Mouse (Mus musculus) neutrophil, adult 5-6 weeks (primary cell): ENCODE data around the gene Foxo6. TPM values are rescaled to one million over a fixed set of nuclear protein-coding genes. Genes with fewer than 3 reads are reported as not detected.

Source experiments
- ATAC-seq: fragments of 151-379, 151-347 bp; 2 replicates; pipeline ENCODE4 v1.8.0; 2017; ENCODE audit warnings: mild to moderate bottlenecking, moderate TSS enrichment; ENCODE audit not compliant: insufficient number of reproducible peaks, poor library complexity, low FRiP score, severe bottlenecking; ENCODE audit errors: extremely low read depth
- total RNA-seq: library from RNA; stranded (forward); fragments of 200-1000 nt; gene quantifications from 2 replicates; pipeline ENCODE4 v1.2.3, GENCODE M21; 2017

Gene Foxo6
- total RNA-seq, 1 experiment from 2014 or later = not detected

DNA sequence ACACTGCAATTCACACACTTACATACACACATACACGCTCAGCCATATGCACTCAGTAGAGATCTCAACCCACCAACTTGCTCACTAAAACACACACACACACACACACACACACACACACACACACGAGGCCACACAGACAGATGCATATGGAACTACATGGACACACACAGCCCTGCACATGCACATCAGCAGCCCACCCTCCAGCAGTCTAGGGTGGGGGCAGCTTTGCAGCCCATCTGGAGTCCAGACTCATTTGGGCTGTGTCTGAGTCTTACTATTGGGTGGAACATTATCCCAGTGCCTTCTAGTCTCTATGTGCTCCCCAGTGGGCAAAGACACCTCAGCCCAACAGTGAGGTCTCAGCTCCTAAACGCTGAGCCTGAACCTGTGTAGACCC, 23.0 kb downstream of the Foxo6 start:
- ATAC-seq = no peak

- ATAC-seq = no peak
These were observed 24.4 kb downstream of the Foxo6 start for GRCm38 (mm10) chr4:120262726-120263125.

DNA sequence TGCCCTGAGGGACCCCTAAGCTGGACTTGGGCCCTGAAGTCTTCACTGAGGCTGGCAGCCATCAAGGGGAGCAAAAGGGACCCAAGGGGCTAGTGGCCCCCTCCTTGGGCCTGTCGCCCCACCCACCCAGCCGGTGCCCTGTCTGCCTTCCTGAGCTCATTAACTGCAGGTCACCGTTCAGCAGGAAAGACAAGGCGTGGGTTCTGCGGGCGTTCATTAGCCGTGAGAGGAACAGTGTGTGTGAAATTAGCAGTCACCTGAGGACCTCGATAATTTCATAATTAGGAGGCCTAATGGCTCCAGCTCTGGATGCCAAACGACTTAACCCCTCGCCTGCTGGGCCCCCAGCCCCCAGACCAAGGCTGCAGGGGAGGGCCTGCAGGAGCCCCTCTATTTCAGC, 24.9 kb downstream of the Foxo6 start:
- no peak for ATAC-seq

DNA sequence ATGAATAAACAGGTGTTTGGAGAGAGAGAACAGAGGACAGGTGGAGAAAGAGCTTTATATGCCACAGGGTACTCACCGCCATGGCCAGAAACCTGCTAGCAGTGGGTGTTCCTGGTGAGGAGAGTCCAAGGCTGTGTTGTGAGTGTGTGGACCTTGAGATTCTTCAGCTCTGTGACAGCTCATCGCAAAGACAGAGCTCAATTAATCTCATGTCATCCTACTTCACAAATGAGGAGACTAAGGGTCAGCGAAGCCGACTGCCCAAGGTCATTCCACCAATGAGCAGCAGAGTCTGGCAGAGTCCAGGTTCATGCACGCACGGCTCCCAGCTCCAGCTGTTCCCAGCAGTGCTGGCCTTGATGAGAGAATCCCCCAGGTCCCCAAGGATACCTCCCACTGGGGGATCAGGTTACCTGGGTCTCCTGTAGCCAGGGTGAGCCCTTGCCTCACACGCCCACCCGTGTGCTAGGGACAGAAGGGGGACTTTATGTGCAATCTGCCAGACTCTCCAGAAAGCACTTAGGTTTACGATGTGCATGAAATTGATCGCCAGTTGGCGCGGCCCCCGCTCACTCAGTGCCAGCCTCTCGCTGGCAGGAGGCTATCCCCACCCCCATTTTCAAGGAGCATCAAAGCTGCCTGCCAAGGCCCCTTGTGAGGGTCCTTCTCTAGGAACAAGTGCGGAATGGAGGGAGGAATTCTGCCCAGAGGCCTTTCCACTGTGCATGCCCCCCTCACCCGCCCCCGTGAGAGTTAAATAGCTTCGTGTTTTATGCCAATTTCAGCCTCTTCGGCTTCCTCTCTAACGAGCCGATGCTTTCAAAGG, 27.6 kb downstream of the Foxo6 start:
- no peak for ATAC-seq

- no peak for ATAC-seq
These were observed 38.3 kb downstream of the Foxo6 start for GRCm38 (mm10) chr4:120248800-120249261.

GRCm38 (mm10) chr4:120247412-120247811, 39.7 kb downstream of the Foxo6 start:
- no peak for ATAC-seq

DNA sequence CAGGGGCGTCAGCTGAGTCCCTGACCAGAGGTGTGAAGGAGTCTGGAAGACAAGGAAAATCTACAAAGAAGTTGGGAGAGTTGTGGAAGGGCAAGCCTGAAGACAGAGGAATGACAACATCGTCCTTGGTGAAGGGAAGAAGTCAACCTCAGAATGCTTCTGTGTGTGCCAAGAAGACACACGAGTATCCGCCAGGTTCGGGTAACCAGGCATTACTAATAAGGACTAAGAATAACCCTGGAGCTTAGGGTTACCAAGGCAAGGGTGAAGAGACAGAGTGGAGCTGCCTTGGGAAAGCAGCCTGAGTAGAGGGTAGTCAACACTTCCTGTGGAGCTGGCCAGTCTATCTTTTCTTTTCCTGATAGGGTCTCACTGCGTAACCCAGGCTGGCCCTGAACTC, 41.1 kb downstream of the Foxo6 start:
- no peak for ATAC-seq

- no peak for ATAC-seq
These were observed 44.3 kb downstream of the Foxo6 start for GRCm38 (mm10) chr4:120242783-120243262.

DNA sequence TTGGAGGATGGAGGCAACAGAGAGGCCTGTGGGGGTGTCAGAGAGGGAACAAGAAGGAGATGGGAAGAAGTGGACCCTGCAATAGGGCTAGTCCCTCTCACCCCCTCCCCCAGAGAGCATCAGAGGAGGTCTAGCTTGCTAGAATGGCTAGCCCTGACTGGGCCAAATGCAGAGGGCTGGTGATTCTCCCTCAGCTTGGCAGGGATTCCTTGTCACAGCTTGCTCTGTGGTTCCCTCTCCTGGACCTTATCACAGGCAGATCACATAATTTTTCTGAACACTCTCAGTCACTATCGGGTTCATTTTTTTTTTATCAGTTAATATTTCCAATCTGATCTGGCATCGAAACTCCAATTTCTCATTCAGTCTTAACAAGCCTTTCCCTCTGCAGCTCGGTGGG, 46.0 kb downstream of the Foxo6 start:
- ATAC-seq = no peak

DNA sequence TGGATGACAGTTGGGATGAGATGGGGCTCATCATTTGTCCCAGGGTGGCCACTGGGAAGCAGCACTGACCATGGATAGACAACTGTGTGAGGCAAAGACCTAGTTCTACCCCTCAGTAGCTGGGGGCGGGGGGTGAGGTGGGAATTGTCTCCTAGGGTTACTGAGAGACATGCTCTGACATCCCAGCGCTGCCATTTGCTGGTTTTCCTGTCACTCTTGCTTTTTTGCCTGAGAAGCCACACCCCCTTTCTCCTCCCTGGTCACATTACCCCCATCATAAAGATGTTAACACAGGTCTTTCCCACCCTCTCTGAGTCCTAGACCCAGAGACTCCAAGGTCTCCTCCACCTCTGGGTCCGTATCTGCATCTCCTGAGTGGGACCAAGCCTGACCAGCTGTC, 47.7 kb downstream of the Foxo6 start:
- ATAC-seq = no peak

GRCm38 (mm10) chr4:120233243-120233642, 53.9 kb downstream of the Foxo6 start:
- ATAC-seq = no peak

DNA sequence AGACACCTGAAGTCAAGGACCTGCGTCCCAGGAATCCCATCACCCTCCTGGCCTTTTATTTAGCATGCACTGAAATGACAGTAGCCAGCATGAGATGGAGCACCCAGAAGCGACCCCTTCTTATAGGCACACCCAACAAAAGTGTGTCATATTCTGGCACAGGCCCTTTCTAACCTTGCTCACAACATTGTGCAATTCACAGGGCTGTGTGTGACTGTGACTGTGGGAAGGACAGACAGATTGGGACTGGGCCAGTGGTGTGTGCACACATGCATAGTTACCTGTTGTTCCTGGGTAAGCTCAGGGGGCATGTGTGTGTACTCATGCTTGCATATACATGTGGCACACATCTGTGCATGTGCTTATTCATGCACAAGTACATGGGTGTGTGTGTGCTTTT, 54.6 kb downstream of the Foxo6 start:
- no peak for ATAC-seq

- ATAC-seq = no peak
These were observed 55.2 kb downstream of the Foxo6 start for GRCm38 (mm10) chr4:120231982-120232381.

DNA sequence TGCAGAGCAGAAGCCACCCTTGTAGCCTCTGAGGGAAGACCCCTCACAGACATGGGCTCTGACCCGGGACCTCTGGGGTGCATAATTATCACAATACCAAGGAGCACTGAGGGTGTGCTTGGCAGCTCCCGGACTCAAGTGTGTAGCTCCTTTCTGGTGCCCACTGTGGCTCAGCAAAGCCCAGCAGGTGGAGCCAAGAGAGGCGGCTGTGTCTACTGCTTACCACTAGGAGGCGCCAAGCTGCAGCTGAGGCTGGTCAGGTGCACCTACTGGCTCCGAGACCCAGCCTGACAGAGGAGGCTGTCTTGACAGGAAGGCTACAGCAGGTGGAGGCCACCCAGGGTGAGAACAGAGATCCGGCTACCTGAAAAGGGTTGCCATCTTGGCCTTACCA, 56.9 kb downstream of the Foxo6 start:
- no peak for ATAC-seq

- no peak for ATAC-seq
These were observed 57.5 kb downstream of the Foxo6 start for GRCm38 (mm10) chr4:120229505-120230255.

DNA sequence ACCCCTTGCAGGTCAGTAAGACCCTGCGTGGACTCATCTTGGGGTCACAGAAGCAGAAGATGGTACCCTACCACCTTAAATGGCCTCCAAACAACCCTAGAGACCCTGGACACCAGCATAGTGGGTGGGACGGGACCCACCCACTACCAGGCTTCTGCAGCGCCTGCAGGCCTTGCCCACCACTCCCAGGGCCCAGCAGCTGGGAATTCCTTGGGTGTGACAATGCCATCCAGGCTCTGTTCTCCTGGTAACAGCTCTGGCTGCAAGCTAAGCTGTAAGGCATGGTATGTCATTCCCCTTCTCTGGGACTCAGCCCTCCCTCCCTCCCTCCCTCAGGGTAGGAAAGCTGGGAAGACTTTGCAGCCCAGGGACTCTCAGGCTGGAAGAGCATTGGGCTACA, 58.5 kb downstream of the Foxo6 start:
- no peak for ATAC-seq

DNA sequence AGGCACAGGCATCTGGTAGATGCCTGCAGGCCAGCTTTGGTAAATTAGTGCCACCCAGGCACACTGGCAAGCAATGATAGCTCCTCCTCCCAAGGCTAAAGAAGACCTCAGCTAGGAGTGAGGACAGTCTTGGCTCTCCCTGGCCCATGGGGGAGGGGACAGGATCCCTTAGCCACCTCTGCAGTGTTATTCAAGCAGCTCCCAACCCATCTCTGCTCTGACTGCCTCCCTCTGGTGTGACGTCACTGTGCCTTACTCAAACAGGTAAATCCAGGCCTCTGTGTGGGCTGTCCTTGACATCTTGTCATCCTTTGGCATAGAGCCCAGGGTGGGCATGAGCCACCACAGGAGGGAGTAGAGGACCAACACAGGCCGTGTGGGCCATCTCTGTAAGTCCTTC, 59.9 kb downstream of the Foxo6 start:
- no peak for ATAC-seq

- ATAC-seq = no peak
These were observed 60.5 kb downstream of the Foxo6 start for GRCm38 (mm10) chr4:120226682-120227081.

DNA sequence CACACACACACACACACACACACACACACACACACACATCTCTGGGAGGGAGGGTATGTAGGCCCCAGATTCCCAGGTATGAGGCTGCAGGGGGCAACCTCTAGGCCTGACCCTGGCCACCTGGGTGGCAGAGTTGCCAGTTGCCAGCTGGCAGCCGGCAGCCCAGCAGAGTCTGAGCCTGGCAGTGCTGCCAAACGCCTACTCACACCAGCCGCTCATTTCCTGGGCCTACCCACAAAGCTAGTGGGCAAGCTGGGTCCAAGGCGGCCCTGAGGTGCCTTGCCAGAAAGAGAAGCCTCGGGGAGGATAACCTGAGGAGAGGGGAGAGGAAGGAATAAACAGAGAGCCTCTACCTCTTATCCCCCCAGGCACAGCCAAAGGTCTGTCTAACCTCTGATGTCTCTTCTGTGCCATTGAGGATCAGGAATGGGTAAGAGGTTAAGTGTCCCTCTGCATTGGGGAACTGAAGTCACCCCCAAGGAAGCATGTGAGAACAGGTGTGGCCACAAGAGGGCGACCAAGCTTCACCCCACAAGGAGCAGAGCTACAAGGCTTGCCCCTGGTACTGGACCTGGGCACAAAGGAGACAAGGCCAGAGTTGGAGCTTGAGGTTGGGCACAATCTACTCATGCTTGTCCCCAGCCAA, 61.9 kb downstream of the Foxo6 start:
- no peak for ATAC-seq

DNA sequence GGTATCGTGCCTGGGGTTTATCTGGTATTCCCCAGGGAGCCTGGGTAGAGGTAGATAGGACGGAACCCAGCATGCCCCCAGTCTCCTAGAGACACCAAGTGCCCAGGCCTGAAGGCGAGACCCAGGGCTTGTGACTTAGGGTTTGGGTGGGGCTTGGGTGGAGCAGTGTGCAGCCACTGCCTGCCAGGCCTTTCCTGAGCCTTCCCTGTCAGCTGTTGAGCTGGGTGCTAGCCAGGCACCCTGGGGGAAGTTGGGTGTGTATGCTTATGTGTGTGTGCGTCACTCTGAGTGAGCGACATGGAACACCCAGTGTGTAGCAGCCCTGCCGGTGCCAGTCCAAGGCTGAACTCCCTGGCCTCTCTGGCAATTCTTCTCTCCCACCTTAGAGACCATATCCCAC, 63.3 kb downstream of the Foxo6 start:
- no peak for ATAC-seq
